In the genomic region with DNA sequence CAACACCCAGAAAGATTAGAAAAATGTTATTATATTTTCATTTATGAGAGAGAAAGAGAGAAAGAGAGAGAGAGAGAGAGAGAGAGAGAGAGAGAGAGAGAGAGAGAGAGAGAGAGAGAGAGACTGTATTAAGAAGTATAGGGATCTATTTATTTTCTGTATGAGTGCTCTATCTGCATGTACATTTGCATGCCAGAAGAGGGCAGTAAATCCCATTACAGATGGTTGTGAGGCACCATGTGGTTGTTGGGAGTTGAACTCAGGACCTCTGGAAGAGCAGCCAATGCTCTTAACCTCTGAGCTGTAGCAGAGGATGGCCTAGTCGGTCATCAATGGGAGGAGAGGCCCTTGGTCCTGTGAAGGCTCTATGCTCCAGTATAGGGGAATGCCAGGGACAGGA, we compare ENCODE assay signal across 7 mouse cellular contexts.
DNase-seq lines count a peak whose midpoint lies in the region; ATAC-seq and TF ChIP-seq lines count a peak whose summit lies in the region.
"Not testable (repeated sequence)": the region's sequence is repeated elsewhere in the genome, so short reads cannot be mapped to it uniquely, and the experiment has no call there.

No protein-coding gene starts in this region.

- not testable (repeated sequence) for H3K27ac ChIP-seq in heart, adult 2 months; layer of hippocampus, adult 2 months

- ATAC-seq in CD4-positive, CD25-positive, alpha-beta regulatory T cell, adult 4 months, result peak; percentile 78

- not testable (repeated sequence) for H3K9ac ChIP-seq in heart, adult 2 months (ENCODE audit: low read depth, low read length)

- H3K27me3 ChIP-seq in heart, adult 2 months (ENCODE audit: control insufficient read depth, insufficient read depth, low read length); splenic B cell, adult 2 months (ENCODE audit: control insufficient read depth, insufficient read depth, low read length, poor library complexity, severe bottlenecking): not testable (repeated sequence)

- not testable (repeated sequence) for H3K79me2 ChIP-seq in heart, adult 2 months (replicated peaks; ENCODE audit: control insufficient read depth, insufficient read depth, low read length)

- TF ChIP-seq CTCF in heart, adult 2 months (IDR thresholded peaks at IDR 0.05), result 0 out of 2 replicates have a peak, but pooled peaks have one; percentile 5
- TF ChIP-seq CTCF in layer of hippocampus, adult 2 months (conservative IDR thresholded peaks at IDR 0.05), result peak; percentile 12

- DNase-seq in 416B (ENCODE audit: low read depth) (peak; percentile 60), ES-CJ7 (ENCODE audit: low read depth, low spot score) (peak; percentile 39), R1 (ENCODE audit: low read depth, low spot score) (peak; percentile 40)
- DNase-seq in heart, adult 2 months; layer of hippocampus, adult 2 months (ENCODE audit: low spot score in 2 of 2): not testable (repeated sequence)
- DNase-seq in splenic B cell, adult 2 months (ENCODE audit: low read depth, low spot score), result peak; percentile 43

- WGBS in heart, adult 2 months, result 89% methylated on average over 1 of the region's 1 CpGs

- intact Hi-C loops in heart, adult 2 months (cut with DNase I), result not testable (repeated sequence)

- not testable (repeated sequence) for TF ChIP-seq EP300 in heart, adult 2 months (IDR thresholded peaks at IDR 0.05; ENCODE audit: insufficient read depth, low read depth, low read length)

- not testable (repeated sequence) for H3K4me1 ChIP-seq in heart, adult 2 months (ENCODE audit: control insufficient read depth, insufficient read depth, low read length)

- not testable (repeated sequence) for H3K4me3 ChIP-seq in heart, adult 2 months; layer of hippocampus, adult 2 months

- not testable (repeated sequence) for H3K36me3 ChIP-seq in heart, adult 2 months (ENCODE audit: control insufficient read depth, insufficient read depth, low read length); splenic B cell, adult 2 months (ENCODE audit: control insufficient read depth, insufficient read depth, low read length, poor library complexity, severe bottlenecking)

- TF ChIP-seq POLR2A in heart, adult 2 months (IDR thresholded peaks at IDR 0.05; ENCODE audit: insufficient read depth, low read depth, low read length), result not testable (repeated sequence)
